Mouse (Mus musculus): ENCODE results near the gene Gm8165.
"Not testable (repeated sequence)": the region's sequence is repeated elsewhere in the genome, so short reads cannot be mapped to it uniquely, and the experiment has no call there.

Gene Gm8165

GRCm38 (mm10) chr14:43677099-43677498, at the start of gene Gm8165:
TSS of gene Gm8165 (minus strand) at chr14:43677199.
- H3K4me3 ChIP-seq (replicated peaks; ENCODE audit: low read length); H3K4me1 ChIP-seq (replicated peaks; ENCODE audit: low read depth, low read length); H3K27me3 ChIP-seq (ENCODE audit: insufficient read depth, low read length); H3K36me3 ChIP-seq (ENCODE audit: insufficient read depth, low read length): not testable (repeated sequence)
- peaks cover 16% of the 10 kb centered on the region for H3K9me3 ChIP-seq (ENCODE audit: low read length)

GRCm38 (mm10) chr14:43697621-43698020, 20.6 kb upstream of the Gm8165 start, which contains the start of gene Gm7324:
TSS of gene Gm7324 (plus strand) at chr14:43697828.
- H3K4me3 ChIP-seq (replicated peaks; ENCODE audit: low read length); H3K36me3 ChIP-seq (ENCODE audit: insufficient read depth, low read length); H3K4me1 ChIP-seq (replicated peaks; ENCODE audit: low read depth, low read length); H3K27me3 ChIP-seq (ENCODE audit: insufficient read depth, low read length): not testable (repeated sequence)
- H3K9me3 ChIP-seq (ENCODE audit: low read length) = peaks cover 13% of the 10 kb centered on the region
